Mouse (Mus musculus) Muller cell, postnatal 12 days (primary cell): ENCODE results near the gene Hip1.
"Not testable (repeated sequence)": the region's sequence is repeated elsewhere in the genome, so short reads cannot be mapped to it uniquely, and the experiment has no call there.

Experiments used
- DNase-seq: peaks from one replicate; pipeline ENCODE4 v3.0.0-alpha.2; 2015; ENCODE audit errors: inconsistent ontology term

Hip1 gene

DNA sequence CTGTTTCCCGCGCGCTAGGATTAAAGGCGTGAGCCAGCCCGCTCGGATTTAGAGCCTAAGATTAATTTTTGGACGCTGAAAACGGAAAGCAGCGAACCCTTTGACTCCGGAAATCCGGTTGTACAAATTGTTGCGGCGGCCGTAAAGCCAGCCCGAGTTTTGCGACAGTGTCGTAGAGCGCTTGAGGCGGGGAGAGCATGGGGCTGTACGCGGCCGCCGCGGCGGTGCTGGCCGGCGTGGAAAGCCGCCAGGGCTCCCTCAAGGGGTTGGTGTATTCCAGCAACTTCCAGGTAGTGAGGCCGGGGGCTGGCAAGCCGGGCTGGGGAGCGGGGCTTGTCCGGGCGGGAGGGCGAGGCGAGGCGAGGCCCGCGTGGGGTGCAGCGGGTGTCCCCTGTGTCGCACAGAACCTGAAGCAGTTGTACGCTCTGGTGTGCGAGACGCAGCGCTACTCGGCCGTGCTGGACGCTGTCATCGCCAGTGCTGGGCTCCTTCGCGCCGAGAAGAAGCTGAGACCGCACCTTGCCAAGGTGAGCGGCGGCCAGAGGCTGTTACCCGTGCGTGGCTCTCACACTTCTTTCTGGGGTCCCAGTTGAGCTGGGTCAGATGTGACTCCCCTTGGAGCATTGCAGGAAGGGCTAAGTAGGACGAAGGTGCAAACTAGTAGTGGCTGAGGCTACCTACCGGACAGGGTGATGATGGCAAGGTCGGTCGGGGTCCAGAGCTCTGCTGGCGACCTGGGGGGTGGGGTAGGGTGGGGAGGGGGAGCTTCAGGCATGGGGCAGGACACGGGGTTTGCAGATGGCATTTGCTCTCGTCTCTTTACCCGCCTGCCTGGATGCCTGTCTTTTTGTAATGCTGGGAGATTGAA, 174.9 kb downstream of the Hip1 start, which contains the start of gene Nsun5:
Gene Nsun5, plus strand, starts transcription at position 167 of the 868 bp plus-strand sequence.
- peak; percentile 90 for DNase-seq

DNA sequence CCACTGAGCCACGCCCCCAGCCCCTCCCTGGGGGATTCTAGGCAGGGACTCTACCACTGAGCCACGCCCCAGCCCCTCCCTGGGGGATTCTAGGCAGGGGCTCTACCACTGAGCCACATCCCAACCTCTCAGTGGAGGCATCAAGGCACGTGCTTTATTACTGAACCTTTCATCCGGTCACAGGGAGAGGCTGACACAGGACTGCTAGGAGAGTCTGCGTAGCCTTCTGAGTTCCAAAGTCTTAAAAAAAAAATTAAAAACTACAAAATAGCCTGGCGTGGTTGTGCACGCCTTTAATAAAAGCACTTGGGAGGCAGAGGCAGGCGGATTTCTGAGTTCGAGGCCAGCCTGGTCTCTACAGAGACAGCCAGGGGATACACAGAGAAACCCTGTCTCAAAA, 175.7 kb downstream of the Hip1 start:
- not testable (repeated sequence) for DNase-seq

- no peak for DNase-seq
Observed at GRCm38 (mm10) chr5:135368312-135368711, 176.6 kb downstream of the Hip1 start.

GRCm38 (mm10) chr5:135367841-135368240, 177.1 kb downstream of the Hip1 start:
- no peak for DNase-seq

DNA sequence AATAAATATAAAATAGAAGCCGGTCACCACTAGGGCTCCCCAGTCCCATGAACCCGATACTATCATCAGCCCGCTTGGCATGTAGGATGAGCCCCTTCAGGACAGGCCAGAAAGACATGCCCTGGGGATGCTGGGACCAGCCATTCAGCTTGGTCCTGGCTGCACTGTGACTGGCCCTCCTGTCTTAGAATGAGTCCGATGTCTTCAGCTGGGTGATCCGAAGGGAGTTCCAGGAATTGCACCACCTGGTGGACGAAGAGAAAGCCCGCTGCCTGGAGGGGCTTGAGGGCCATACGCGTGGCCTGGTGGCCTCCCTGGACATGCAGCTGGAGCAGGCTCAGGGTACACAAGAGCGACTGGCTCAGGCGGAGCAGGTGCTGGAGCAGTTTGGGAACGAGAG, 181.4 kb downstream of the Hip1 start:
- DNase-seq = peak; percentile 40

DNA sequence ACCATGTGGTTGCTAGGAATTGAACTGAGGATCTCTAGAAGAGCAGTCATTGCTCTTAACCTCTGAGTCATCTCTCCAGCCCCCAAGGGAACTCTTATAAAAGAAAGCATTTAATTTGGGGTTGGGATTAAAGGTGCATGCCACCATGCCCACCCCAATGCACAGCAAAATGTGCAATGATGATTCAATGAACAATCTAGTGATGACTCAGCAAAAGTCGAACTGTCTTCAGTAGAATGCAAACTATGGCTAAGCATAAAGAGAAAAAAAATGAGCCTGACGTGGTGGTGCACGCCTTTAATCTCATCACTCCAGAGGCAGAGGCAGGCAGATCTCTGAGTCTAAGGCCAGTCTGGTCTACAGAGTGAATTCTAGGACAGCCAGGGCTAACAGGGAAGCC, 182.3 kb downstream of the Hip1 start:
- DNase-seq = no peak

DNA sequence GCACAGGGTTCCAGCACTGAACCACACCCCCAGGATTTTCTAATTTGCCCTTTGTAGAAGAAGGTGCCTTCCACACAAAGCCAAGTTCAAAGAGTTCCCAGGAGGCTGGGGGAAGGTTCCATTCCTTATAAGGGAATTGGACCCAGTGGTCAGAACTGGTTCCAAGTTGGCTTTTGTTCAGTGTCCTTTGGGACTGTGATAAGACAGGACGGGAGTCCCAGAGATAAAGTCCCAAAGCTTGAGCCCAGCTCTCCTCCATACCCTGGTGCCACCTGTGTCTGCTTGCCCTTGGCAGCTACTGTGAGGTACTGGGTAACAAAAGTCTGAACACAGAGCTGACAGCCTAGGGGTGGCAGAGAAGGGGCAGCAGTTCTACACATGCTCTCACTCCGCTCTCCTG, 185.1 kb downstream of the Hip1 start:
- no peak for DNase-seq

DNA sequence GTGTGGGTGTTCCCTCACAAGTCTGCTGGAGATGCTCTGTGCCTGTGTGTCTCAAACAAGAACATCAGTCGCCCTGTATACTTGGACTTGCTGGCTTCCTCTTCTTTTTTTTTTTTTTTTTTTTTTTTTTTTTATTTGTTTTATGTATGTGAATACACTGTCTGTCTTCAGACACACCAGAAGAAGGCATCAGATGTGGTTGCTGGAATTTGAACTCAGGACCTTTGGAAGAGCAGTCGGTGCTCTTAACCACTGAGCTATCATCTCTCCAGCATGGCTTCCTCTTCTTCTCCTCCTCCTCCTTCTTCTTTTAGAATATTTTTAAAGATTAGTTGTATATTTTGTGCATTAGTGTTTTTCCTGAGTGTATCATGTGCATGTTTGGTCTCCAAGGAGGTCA, 187.4 kb downstream of the Hip1 start:
- DNase-seq = no peak
